Mouse (Mus musculus): ENCODE measurements around the gene Ncam1. TPM values are rescaled to one million over a fixed set of nuclear protein-coding genes. Genes with fewer than 3 reads are reported as not detected.

Ncam1 gene
- polyA plus RNA-seq, 1 experiment from 2014 or later: 163 TPM

- no peak for DNase-seq (ENCODE audit: low spot score)
- WGBS: 28% methylated on average over 2 of the region's 2 CpGs
Measured at GRCm38 (mm10) chr9:49744286-49744685, 54.4 kb downstream of the Ncam1 start.

DNA sequence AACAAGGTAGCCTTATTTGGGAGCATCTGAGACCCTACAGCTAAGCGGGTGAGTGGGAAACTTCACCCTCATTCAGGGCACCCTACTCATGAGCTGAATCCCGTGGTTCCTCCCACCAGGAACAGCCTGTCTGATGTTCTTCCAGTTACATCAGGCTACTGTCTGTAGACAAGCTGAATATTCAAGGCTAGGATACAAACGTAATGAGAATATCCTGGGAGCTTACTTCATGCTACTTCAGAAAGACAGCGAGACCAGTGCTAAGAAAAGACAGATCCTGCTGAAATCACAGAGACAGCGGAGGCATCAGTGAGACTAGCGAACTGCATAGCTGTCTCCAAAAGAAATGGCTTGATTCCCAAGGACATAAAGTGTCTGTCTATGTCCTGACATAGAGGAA lies 58.8 kb downstream of the Ncam1 start:
- ATAC-seq: no peak
- Histone ChIP-seq H3K27ac (ENCODE audit: low read depth, low read length) (no peak overlapping the region), H3K9me3 (replicated peaks; ENCODE audit: control insufficient read depth, low read length) (no peaks in the 10 kb centered on the region), H3K4me3 (ENCODE audit: low read depth, low read length) (no peak overlapping the region), H3K9ac (ENCODE audit: low read length) (no peak overlapping the region), H3K27me3 (replicated peaks; ENCODE audit: control insufficient read depth, insufficient read depth, low read length) (no peaks in the 10 kb centered on the region), H3K36me3 (ENCODE audit: control insufficient read depth, insufficient read depth, low read length) (no peaks in the 10 kb centered on the region), H3K4me2 (ENCODE audit: low read length) (no peak overlapping the region), H3K4me1 (ENCODE audit: control insufficient read depth, insufficient read depth, low read length) (peaks cover 12% of the 10 kb centered on the region)
- no peak for DNase-seq (ENCODE audit: low spot score)
- 92% methylated on average over 6 of the region's 6 CpGs for WGBS

More at GRCm38 (mm10) chr9:49744286-49744685, 54.4 kb downstream of the Ncam1 start:
- Histone ChIP-seq H3K9ac (ENCODE audit: low read length) (no peak overlapping the region), H3K4me1 (ENCODE audit: control insufficient read depth, insufficient read depth, low read length) (peaks cover 26% of the 10 kb centered on the region), H3K4me2 (ENCODE audit: low read length) (no peak overlapping the region), H3K36me3 (ENCODE audit: control insufficient read depth, insufficient read depth, low read length) (no peaks in the 10 kb centered on the region), H3K4me3 (ENCODE audit: low read depth, low read length) (no peak overlapping the region), H3K27ac (ENCODE audit: low read depth, low read length) (no peak overlapping the region), H3K27me3 (replicated peaks; ENCODE audit: control insufficient read depth, insufficient read depth, low read length) (no peaks in the 10 kb centered on the region), H3K9me3 (replicated peaks; ENCODE audit: control insufficient read depth, low read length) (no peaks in the 10 kb centered on the region)
- no peak for ATAC-seq

GRCm38 (mm10) chr9:49738546-49738945 lies 60.2 kb downstream of the Ncam1 start:
- Histone ChIP-seq H3K4me3 (ENCODE audit: low read depth, low read length) (no peak overlapping the region), H3K27me3 (replicated peaks; ENCODE audit: control insufficient read depth, insufficient read depth, low read length) (no peaks in the 10 kb centered on the region), H3K4me1 (ENCODE audit: control insufficient read depth, insufficient read depth, low read length) (peaks cover 5% of the 10 kb centered on the region; the same call in 1 of the 2 replicates), H3K9me3 (replicated peaks; ENCODE audit: control insufficient read depth, low read length) (no peaks in the 10 kb centered on the region), H3K4me2 (ENCODE audit: low read length) (no peak overlapping the region), H3K36me3 (ENCODE audit: control insufficient read depth, insufficient read depth, low read length) (no peaks in the 10 kb centered on the region), H3K9ac (ENCODE audit: low read length) (no peak overlapping the region), H3K27ac (ENCODE audit: low read depth, low read length) (no peak overlapping the region)
- ATAC-seq (no peak), DNase-seq (ENCODE audit: low spot score) (no peak)
- 53% methylated on average over 1 of the region's 1 CpGs for WGBS

DNA sequence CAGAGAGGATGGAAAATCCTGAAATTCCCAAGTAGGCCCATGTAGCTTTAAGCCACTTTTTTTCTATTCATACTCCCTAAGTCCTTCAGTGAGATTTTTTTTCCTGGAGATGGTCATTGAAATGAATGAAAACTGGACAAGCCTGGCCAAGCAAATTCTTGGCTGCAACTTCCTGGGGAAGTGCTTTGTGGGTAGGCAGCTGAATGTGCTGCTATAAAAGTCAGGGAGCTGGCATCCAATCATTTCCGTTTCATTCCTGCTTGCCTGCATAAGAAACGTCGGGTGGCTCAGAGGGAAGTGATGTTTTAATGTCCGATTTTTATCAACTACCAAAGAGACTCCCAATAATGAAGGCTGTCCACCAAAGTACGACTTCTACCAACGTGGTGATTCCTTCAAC lies 61.6 kb downstream of the Ncam1 start:
- H3K27me3 ChIP-seq (replicated peaks; ENCODE audit: control insufficient read depth, insufficient read depth, low read length): no peaks in the 10 kb centered on the region
- ATAC-seq (no peak), DNase-seq (ENCODE audit: low spot score) (no peak)
- H3K4me1 ChIP-seq (ENCODE audit: control insufficient read depth, insufficient read depth, low read length): peaks cover 5% of the 10 kb centered on the region; the same call in 1 of the 2 replicates
- H3K4me2 ChIP-seq (ENCODE audit: low read length): no peak overlapping the region
- H3K36me3 ChIP-seq (ENCODE audit: control insufficient read depth, insufficient read depth, low read length): no peaks in the 10 kb centered on the region
- H3K27ac ChIP-seq (ENCODE audit: low read depth, low read length): no peak overlapping the region
- no peaks in the 10 kb centered on the region for H3K9me3 ChIP-seq (replicated peaks; ENCODE audit: control insufficient read depth, low read length)
- H3K9ac ChIP-seq (ENCODE audit: low read length): no peak overlapping the region
- no peak overlapping the region for H3K4me3 ChIP-seq (ENCODE audit: low read depth, low read length)
- 92% methylated on average over 6 of the region's 6 CpGs for WGBS

DNA sequence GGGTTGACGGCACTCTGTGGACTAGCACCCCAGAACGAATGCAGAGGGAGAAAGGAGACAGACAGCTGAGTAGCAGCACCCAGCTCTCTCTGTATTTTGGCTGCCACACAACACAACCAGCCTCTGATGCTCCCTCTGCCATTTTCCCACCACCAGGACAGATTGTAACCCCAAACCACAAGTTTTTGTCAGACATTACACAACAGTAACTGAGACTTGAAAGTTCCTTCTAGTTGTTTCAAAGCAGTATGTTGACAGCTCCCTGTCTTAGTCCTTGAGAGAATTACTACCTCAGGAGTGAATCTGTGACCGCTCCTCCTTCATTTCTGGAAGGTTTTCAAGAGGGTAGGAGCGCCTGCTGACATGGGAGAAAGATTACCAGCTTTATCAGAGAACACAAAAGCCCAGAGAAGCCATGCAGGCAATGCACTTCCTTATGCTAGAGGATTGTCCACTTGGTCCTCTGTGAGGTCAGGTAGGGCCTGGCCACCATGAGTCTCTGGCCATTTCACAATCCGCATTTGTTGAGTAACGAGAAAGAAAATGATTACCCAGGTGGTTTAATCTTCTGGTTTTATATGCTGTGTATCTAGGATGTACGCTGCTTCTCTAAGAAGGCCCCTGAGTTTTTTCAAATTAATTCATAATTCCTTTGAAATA lies 64.2 kb downstream of the Ncam1 start:
- H3K4me2 ChIP-seq (ENCODE audit: low read length): no peak overlapping the region
- H3K36me3 ChIP-seq (ENCODE audit: control insufficient read depth, insufficient read depth, low read length): no peaks in the 10 kb centered on the region
- peaks cover 5% of the 10 kb centered on the region; the same call in 1 of the 2 replicates for H3K4me1 ChIP-seq (ENCODE audit: control insufficient read depth, insufficient read depth, low read length)
- no peaks in the 10 kb centered on the region for H3K27me3 ChIP-seq (replicated peaks; ENCODE audit: control insufficient read depth, insufficient read depth, low read length)
- DNase-seq (ENCODE audit: low spot score): no peak
- H3K9ac ChIP-seq (ENCODE audit: low read length): no peak overlapping the region
- H3K9me3 ChIP-seq (replicated peaks; ENCODE audit: control insufficient read depth, low read length): no peaks in the 10 kb centered on the region
- no peak overlapping the region for H3K27ac ChIP-seq (ENCODE audit: low read depth, low read length)
- ATAC-seq: no peak
- 90% methylated on average over 7 of the region's 7 CpGs for WGBS
- no peak overlapping the region for H3K4me3 ChIP-seq (ENCODE audit: low read depth, low read length)

GRCm38 (mm10) chr9:49733726-49734125 lies 65.0 kb downstream of the Ncam1 start:
- no peaks in the 10 kb centered on the region for H3K9me3 ChIP-seq (replicated peaks; ENCODE audit: control insufficient read depth, low read length)
- ATAC-seq (no peak), DNase-seq (ENCODE audit: low spot score) (no peak)
- H3K27me3 ChIP-seq (replicated peaks; ENCODE audit: control insufficient read depth, insufficient read depth, low read length): no peaks in the 10 kb centered on the region
- no peaks in the 10 kb centered on the region for H3K36me3 ChIP-seq (ENCODE audit: control insufficient read depth, insufficient read depth, low read length)
- H3K4me2 ChIP-seq (ENCODE audit: low read length): no peak overlapping the region
- no peak overlapping the region for H3K27ac ChIP-seq (ENCODE audit: low read depth, low read length)
- no peak overlapping the region for H3K4me3 ChIP-seq (ENCODE audit: low read depth, low read length)
- WGBS: 82% methylated on average over 5 of the region's 5 CpGs
- H3K4me1 ChIP-seq (ENCODE audit: control insufficient read depth, insufficient read depth, low read length): peaks cover 4% of the 10 kb centered on the region; the same call in 1 of the 2 replicates
- no peak overlapping the region for H3K9ac ChIP-seq (ENCODE audit: low read length)

DNA sequence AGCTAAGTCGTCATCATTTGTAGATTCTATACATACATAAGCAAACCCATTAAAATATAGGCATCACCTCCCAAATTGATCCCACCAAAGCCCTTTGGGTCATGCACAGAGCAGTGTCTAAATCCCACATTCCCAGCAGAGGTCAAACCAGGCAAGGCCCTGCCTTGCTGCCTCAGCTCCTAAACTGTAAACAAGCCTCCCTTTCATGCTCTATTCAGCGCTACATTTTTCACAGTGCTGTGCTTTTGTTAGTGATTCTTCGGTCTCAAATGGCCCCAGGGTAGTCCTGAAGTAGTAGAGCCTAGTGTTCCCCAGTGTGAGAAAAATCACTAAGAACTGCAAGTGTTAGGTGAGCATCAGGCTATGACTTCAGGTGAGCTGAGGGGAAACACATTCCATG lies 69.2 kb downstream of the Ncam1 start:
- Histone ChIP-seq H3K27me3 (replicated peaks; ENCODE audit: control insufficient read depth, insufficient read depth, low read length) (no peaks in the 10 kb centered on the region), H3K4me3 (ENCODE audit: low read depth, low read length) (no peak overlapping the region), H3K9me3 (replicated peaks; ENCODE audit: control insufficient read depth, low read length) (no peaks in the 10 kb centered on the region), H3K4me1 (ENCODE audit: control insufficient read depth, insufficient read depth, low read length) (peaks cover 5% of the 10 kb centered on the region), H3K27ac (ENCODE audit: low read depth, low read length) (no peak overlapping the region), H3K36me3 (ENCODE audit: control insufficient read depth, insufficient read depth, low read length) (no peaks in the 10 kb centered on the region), H3K4me2 (ENCODE audit: low read length) (no peak overlapping the region), H3K9ac (ENCODE audit: low read length) (no peak overlapping the region)
- ATAC-seq (no peak), DNase-seq (ENCODE audit: low spot score) (no peak)
- 45% methylated on average over 3 of the region's 3 CpGs for WGBS

GRCm38 (mm10) chr9:49728211-49728610 lies 70.5 kb downstream of the Ncam1 start:
- Histone ChIP-seq H3K27me3 (replicated peaks; ENCODE audit: control insufficient read depth, insufficient read depth, low read length) (no peaks in the 10 kb centered on the region), H3K36me3 (ENCODE audit: control insufficient read depth, insufficient read depth, low read length) (no peaks in the 10 kb centered on the region), H3K27ac (ENCODE audit: low read depth, low read length) (no peak overlapping the region), H3K4me3 (ENCODE audit: low read depth, low read length) (no peak overlapping the region), H3K9ac (ENCODE audit: low read length) (no peak overlapping the region), H3K4me1 (ENCODE audit: control insufficient read depth, insufficient read depth, low read length) (peaks cover 5% of the 10 kb centered on the region), H3K4me2 (ENCODE audit: low read length) (no peak overlapping the region), H3K9me3 (replicated peaks; ENCODE audit: control insufficient read depth, low read length) (no peaks in the 10 kb centered on the region)
- 39% methylated on average over 8 of the region's 8 CpGs for WGBS
- ATAC-seq (peak; percentile 29; the same call in 1 of the 2 replicates), DNase-seq (ENCODE audit: low spot score) (peak; percentile 42)

- 67% methylated on average over 5 of the region's 5 CpGs for WGBS
- Histone ChIP-seq H3K36me3 (ENCODE audit: control insufficient read depth, insufficient read depth, low read length) (no peaks in the 10 kb centered on the region), H3K4me2 (ENCODE audit: low read length) (no peak overlapping the region), H3K4me1 (ENCODE audit: control insufficient read depth, insufficient read depth, low read length) (0 out of 2 replicates have a peak, but pooled peaks cover 3% of the 10 kb centered on the region), H3K27ac (ENCODE audit: low read depth, low read length) (no peak overlapping the region), H3K4me3 (ENCODE audit: low read depth, low read length) (no peak overlapping the region), H3K27me3 (replicated peaks; ENCODE audit: control insufficient read depth, insufficient read depth, low read length) (no peaks in the 10 kb centered on the region), H3K9ac (ENCODE audit: low read length) (no peak overlapping the region), H3K9me3 (replicated peaks; ENCODE audit: control insufficient read depth, low read length) (no peaks in the 10 kb centered on the region)
- DNase-seq (ENCODE audit: low spot score) (no peak), ATAC-seq (no peak)
Measured at GRCm38 (mm10) chr9:49722765-49723164, 76.0 kb downstream of the Ncam1 start.

Measured in forebrain, embryonic 14.5 days (tissue).